Mouse (Mus musculus) small intestine, adult 2 months (tissue): ENCODE data around the gene Ccdc162.

Experiments
- CTCF ChIP-seq: fragments of 200-500 bp; IDR thresholded peaks from 2 replicates; pipeline ENCODE4 v1.5.1; 2012; ENCODE audit warnings: low read depth, mild to moderate bottlenecking, control low read depth, inconsistent platforms, low read length, moderate library complexity, mixed read lengths; ENCODE audit not compliant: insufficient replicate concordance, insufficient read length; ENCODE audit errors: extremely low read depth
- POLR2A ChIP-seq: fragments of 200-500 bp; IDR thresholded peaks from 2 replicates; pipeline ENCODE4 v1.6.1; 2012; ENCODE audit warnings: low read depth, mild to moderate bottlenecking, control low read depth, inconsistent platforms, low read length, moderate library complexity

DNA sequence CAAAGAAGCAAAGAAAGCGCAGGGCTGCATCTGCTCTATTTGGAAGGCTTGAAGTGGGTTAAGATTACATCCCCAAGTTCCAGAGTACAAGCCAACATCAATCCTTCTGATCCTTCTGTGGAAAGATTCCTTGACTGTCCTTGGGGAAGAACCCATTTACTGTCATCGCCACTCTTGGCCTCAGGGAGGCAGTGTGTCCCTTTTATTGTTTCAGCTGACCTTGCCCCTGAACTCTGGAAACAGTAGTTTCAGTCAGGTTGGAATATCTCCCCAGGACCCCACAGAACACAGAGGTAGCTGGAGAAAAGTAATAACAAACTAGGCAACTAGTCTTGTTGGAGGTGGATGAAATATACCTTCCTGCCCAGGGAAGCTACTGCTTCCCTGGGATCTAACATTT, 207.3 kb downstream of the Ccdc162 start:
- TF ChIP-seq POLR2A, result no peak
- TF ChIP-seq CTCF, result peak; percentile 35; the same call in 1 of the 2 replicates
